Mouse (Mus musculus): Measurements from ENCODE around the gene Alox12b. TPM values are rescaled to one million over a fixed set of nuclear protein-coding genes. Genes with fewer than 3 reads are reported as not detected.

Alox12b gene
- polyA plus RNA-seq, 1 experiment from 2014 or later = 0.28 TPM

Other genes with a start within 250 kb of the Alox12b start
- 0.60 and 0.84 TPM in 2 replicates for gene Odf4, start 229.9 kb upstream of the Alox12b start, polyA plus RNA-seq (2015; fragmentation: Nextera tagmentation; extraction: Ambion mirVana)
- gene Arhgef15, start 199.5 kb upstream of the Alox12b start, polyA plus RNA-seq (2015; fragmentation: Nextera tagmentation; extraction: Ambion mirVana) = 24.2 and 28.7 TPM in 2 replicates
- 1.3 and 1.6 TPM in 2 replicates for gene Slc25a35, start 188.9 kb upstream of the Alox12b start, polyA plus RNA-seq (2015; fragmentation: Nextera tagmentation; extraction: Ambion mirVana)
- 22.0 and 22.7 TPM in 2 replicates for gene Rangrf, start 181.8 kb upstream of the Alox12b start, polyA plus RNA-seq (2015; fragmentation: Nextera tagmentation; extraction: Ambion mirVana)
- 16.9 and 18.7 TPM in 2 replicates for gene Pfas, start 148.5 kb upstream of the Alox12b start, polyA plus RNA-seq (2015; fragmentation: Nextera tagmentation; extraction: Ambion mirVana)
- gene Ctc1, start 141.1 kb upstream of the Alox12b start, polyA plus RNA-seq (2015; fragmentation: Nextera tagmentation; extraction: Ambion mirVana) = 67.0 and 73.5 TPM in 2 replicates
- 17.7 and 23.9 TPM in 2 replicates for gene Aurkb, start 111.3 kb upstream of the Alox12b start, polyA plus RNA-seq (2015; fragmentation: Nextera tagmentation; extraction: Ambion mirVana)
- gene Borcs6, start 97.3 kb upstream of the Alox12b start, polyA plus RNA-seq (2015; fragmentation: Nextera tagmentation; extraction: Ambion mirVana) = 20.5 and 21.2 TPM in 2 replicates
- 33.5 and 37.7 TPM in 2 replicates for gene Tmem107, start 86.2 kb upstream of the Alox12b start, polyA plus RNA-seq (2015; fragmentation: Nextera tagmentation; extraction: Ambion mirVana)
- gene Vamp2, start 68.5 kb upstream of the Alox12b start, polyA plus RNA-seq (2015; fragmentation: Nextera tagmentation; extraction: Ambion mirVana) = 319 and 333 TPM in 2 replicates
- gene Per1, start 61.8 kb upstream of the Alox12b start, polyA plus RNA-seq (2015; fragmentation: Nextera tagmentation; extraction: Ambion mirVana) = 11.3 and 12.3 TPM in 2 replicates
- gene Hes7, start 36.6 kb upstream of the Alox12b start, polyA plus RNA-seq (2015; fragmentation: Nextera tagmentation; extraction: Ambion mirVana) = 0.86 and 0.89 TPM in 2 replicates
- gene 9130213A22Rik, start 34.4 kb upstream of the Alox12b start, polyA plus RNA-seq (2015; fragmentation: Nextera tagmentation; extraction: Ambion mirVana) = 0.24 and 0.27 TPM in 2 replicates
- gene Aloxe3, start 31.1 kb upstream of the Alox12b start, polyA plus RNA-seq (2015; fragmentation: Nextera tagmentation; extraction: Ambion mirVana) = 6.3 and 8.0 TPM in 2 replicates
- gene Alox8, start 40.9 kb downstream of the Alox12b start, polyA plus RNA-seq (2015; fragmentation: Nextera tagmentation; extraction: Ambion mirVana) = 0.25 and 0.87 TPM in 2 replicates
- 0.75 and 0.92 TPM in 2 replicates for gene Gucy2e, start 80.0 kb downstream of the Alox12b start, polyA plus RNA-seq (2015; fragmentation: Nextera tagmentation; extraction: Ambion mirVana)
- gene Cntrob, start 166.8 kb downstream of the Alox12b start, polyA plus RNA-seq (2015; fragmentation: Nextera tagmentation; extraction: Ambion mirVana) = 22.1 and 22.2 TPM in 2 replicates
- gene Trappc1, start 167.0 kb downstream of the Alox12b start, polyA plus RNA-seq (2015; fragmentation: Nextera tagmentation; extraction: Ambion mirVana) = 182 and 184 TPM in 2 replicates
- gene Kcnab3, start 169.3 kb downstream of the Alox12b start, polyA plus RNA-seq (2015; fragmentation: Nextera tagmentation; extraction: Ambion mirVana) = 4.1 and 4.9 TPM in 2 replicates
- 278 and 308 TPM in 2 replicates for gene Rnf227, start 183.5 kb downstream of the Alox12b start, polyA plus RNA-seq (2015; fragmentation: Nextera tagmentation; extraction: Ambion mirVana)
- gene Chd3, start 212.4 kb downstream of the Alox12b start, polyA plus RNA-seq (2015; fragmentation: Nextera tagmentation; extraction: Ambion mirVana) = 98.2 and 102 TPM in 2 replicates
- gene Naa38, start 238.5 kb downstream of the Alox12b start, polyA plus RNA-seq (2015; fragmentation: Nextera tagmentation; extraction: Ambion mirVana) = 96.8 and 101 TPM in 2 replicates
- gene Cyb5d1, start 238.6 kb downstream of the Alox12b start, polyA plus RNA-seq (2015; fragmentation: Nextera tagmentation; extraction: Ambion mirVana) = 32.7 and 33.5 TPM in 2 replicates
- gene Tmem88, start 241.2 kb downstream of the Alox12b start, polyA plus RNA-seq (2015; fragmentation: Nextera tagmentation; extraction: Ambion mirVana) = 6.5 and 7.0 TPM in 2 replicates